Mouse (Mus musculus) adipocyte (in vitro differentiated cells): ENCODE measurements around the gene Tmc1.

Experiments
- DNase-seq: peaks from one replicate; pipeline ENCODE4 v3.0.0-alpha.2; 2016; ENCODE audit warnings: low spot score

The Tmc1 gene

GRCm38 (mm10) chr19:20797558-20798101 lies 156.4 kb downstream of the Tmc1 start:
- peak; percentile 61 for DNase-seq

DNA sequence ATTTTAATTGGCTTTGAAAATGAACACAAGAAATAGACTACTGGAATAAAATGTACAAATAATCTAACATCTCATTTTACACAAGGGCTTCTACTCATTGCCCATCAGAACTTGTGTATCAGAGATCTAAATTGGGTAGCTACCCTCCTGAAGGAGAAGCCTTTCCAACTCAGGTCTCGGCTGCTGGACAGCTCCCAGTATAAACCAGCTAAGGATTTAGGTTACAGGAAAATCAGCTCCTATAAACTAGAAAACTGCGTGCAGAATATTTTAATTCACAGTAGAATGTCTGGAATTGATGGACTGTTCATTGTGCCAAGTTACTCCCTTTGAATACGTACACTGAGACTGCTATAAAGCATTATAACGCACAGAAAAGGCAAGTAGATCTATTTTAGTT lies 158.0 kb downstream of the Tmc1 start:
- DNase-seq: no peak

DNA sequence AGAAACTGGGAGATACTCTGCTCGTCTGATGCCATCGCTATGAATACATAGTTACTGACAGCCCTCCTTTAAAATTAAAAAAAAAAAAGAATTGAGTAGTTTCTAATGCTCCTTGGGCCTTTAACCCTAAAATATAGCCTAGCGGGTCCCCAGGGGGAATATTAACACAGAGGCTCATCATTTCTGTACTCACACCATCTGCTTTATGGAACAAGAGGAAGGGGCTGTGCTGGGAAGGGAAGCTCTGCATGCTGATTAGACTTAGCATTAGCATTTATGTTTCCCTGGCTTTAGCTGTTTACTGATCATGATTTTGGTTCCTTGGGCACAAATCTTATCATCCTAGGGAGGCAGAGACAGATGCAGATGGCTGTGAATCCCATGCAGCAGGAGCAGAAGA lies 159.0 kb downstream of the Tmc1 start:
- no peak for DNase-seq

DNA sequence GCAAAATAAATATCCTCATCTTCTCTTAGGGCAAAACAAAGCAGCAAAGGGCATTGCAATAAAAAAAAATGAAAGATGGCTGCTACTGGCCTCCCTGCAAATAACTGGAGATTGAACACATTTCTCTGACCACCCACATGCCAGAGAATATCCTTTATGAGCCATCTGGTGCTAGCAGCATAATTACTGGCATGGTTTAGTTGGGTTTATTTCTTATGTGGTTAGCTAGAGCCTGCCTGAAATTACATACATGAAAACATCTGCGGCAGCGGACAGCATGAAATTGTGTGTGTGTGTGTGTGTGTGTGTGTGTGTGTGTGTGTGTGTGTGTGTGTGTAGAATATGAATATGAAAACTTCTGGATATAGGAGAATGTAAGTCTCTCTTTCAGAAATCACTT lies 161.2 kb downstream of the Tmc1 start:
- DNase-seq: no peak

- DNase-seq: no peak
Observed at GRCm38 (mm10) chr19:20787289-20787688, 166.7 kb downstream of the Tmc1 start.

DNA sequence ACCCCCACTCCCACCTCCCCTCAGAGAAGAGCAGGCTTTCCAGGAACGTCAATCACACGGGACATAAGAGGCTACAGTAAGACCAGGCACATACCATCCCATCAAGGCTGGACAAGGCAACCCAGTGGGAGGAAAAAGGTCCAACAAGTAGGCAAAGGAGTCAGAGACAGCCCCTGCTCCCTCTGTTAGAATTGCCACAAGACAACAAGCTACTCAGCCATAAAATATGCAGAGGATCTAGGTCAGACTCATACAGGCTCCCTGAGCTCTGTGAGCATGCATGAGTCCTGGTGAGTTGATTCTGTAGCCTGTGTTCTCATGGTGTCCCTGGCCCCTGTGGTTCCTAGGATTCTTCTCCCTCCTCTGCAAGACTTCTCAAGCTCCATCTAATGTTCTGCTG lies 178.3 kb downstream of the Tmc1 start:
- no peak for DNase-seq

DNA sequence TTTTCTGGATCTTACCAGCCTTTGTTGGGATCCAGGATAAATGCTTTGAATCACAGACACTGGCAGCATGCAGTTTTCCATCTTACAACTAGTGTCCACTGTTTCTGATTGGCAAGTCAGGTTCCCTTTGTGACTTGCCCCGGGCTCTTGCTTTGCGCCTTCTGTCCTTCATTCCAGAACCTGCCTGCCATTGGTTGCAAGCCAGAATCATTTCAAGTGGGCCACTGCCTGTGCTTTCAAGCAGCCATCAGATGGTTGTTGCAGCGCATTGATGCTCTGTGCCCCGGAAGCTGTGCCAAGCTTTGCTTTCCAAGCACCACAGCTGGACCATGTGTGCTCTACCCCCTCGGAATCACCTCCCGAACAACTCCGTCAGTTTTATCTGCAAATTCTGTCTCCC lies 180.1 kb downstream of the Tmc1 start:
- no peak for DNase-seq

GRCm38 (mm10) chr19:20764214-20764613 lies 189.8 kb downstream of the Tmc1 start:
- peak; percentile 67 for DNase-seq

- no peak for DNase-seq
Observed at GRCm38 (mm10) chr19:20761675-20762426, 192.2 kb downstream of the Tmc1 start.

GRCm38 (mm10) chr19:20761119-20761518 lies 192.9 kb downstream of the Tmc1 start:
- DNase-seq: no peak

GRCm38 (mm10) chr19:20744630-20745029 lies 209.4 kb downstream of the Tmc1 start:
- no peak for DNase-seq
